In genomic region chr19:55343274-55343673, GRCm38 (mm10) we compare ENCODE assay signal across 12 mouse cellular contexts.
"Had no signal": no experiment of that assay in that cellular context is flagged by ENCODE, and none has a peak within 500 bp of the region (broad histone marks: within the 10 kb centered on the region; RNA-seq: fewer than 3 reads in every experiment).

No protein-coding gene starts in this region.

- ATAC-seq: hindbrain, postnatal 0 days; midbrain, embryonic 13.5 days had no signal

- H3K4me1 ChIP-seq: hindbrain, embryonic 13.5 days; neural tube, embryonic 12.5 days had no signal

- H3K4me2 ChIP-seq: hindbrain, embryonic 13.5 days; limb, embryonic 13.5 days; liver, embryonic 13.5 days; midbrain, embryonic 13.5 days; neural tube, embryonic 12.5 days; stomach, embryonic 15.5 days had no signal

- DNase-seq: left cerebral cortex, postnatal 4 days; liver, embryonic 13.5 days; lung, adult 18-20 months; retina, postnatal 1 day; right cerebral cortex, postnatal 4 days; thymus, postnatal 4 days had no signal

- H3K4me3 ChIP-seq: hindbrain, embryonic 13.5 days; limb, embryonic 13.5 days; liver, embryonic 13.5 days; midbrain, embryonic 13.5 days; neural tube, embryonic 12.5 days; stomach, embryonic 15.5 days had no signal

- H3K36me3 ChIP-seq: hindbrain, embryonic 13.5 days; midbrain, embryonic 13.5 days; neural tube, embryonic 12.5 days; stomach, embryonic 15.5 days had no signal

- H3K9me3 ChIP-seq: hindbrain, embryonic 13.5 days; limb, embryonic 13.5 days; liver, embryonic 13.5 days; midbrain, embryonic 13.5 days; neural tube, embryonic 12.5 days; stomach, embryonic 15.5 days had no signal

- H3K27me3 ChIP-seq: hindbrain, embryonic 13.5 days; limb, embryonic 13.5 days; liver, embryonic 13.5 days; midbrain, embryonic 13.5 days; neural tube, embryonic 12.5 days; stomach, embryonic 15.5 days had no signal

- H3K9ac ChIP-seq: hindbrain, embryonic 13.5 days; limb, embryonic 13.5 days; liver, embryonic 13.5 days; midbrain, embryonic 13.5 days; neural tube, embryonic 12.5 days; stomach, embryonic 15.5 days had no signal

- H3K27ac ChIP-seq: hindbrain, embryonic 13.5 days; hindbrain, postnatal 0 days; limb, embryonic 13.5 days; liver, embryonic 13.5 days; midbrain, embryonic 13.5 days; neural tube, embryonic 12.5 days; stomach, embryonic 15.5 days had no signal
